Mouse (Mus musculus): ENCODE results near the gene Cacna1b. TPM values are rescaled to one million over a fixed set of nuclear protein-coding genes. Genes with fewer than 3 reads are reported as not detected.

Gene Cacna1b
- total RNA-seq, 2 experiments from 2014 or later: 2.1 to 5.8 TPM

GRCm38 (mm10) chr2:24718906-24719305, 44.0 kb downstream of the Cacna1b start:
- no peak for DNase-seq

- no peak for DNase-seq
These were observed 45.0 kb downstream of the Cacna1b start for GRCm38 (mm10) chr2:24717963-24718362.

- DNase-seq: no peak
These were observed 45.5 kb downstream of the Cacna1b start for GRCm38 (mm10) chr2:24717461-24717860.

DNA sequence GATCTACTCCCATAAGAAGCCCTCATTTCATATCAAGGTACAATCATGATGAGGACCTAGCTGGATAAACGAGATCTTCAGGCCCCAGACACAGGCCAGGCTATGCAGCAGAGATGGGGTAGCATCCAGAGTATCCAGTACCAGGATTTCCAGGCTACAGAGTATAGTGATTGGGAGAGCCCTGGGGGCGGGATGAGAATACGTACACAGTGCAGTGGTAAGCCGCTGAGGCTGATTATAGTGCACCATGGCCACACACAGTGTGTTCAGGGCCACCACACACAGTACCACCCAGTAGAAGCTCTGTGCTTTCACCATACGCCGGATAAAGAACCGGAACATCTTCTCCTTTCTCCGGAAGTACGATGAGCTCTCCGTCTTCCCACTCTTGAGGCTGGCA, 57.0 kb downstream of the Cacna1b start:
- no peak for DNase-seq

- no peak for DNase-seq
These were observed 60.6 kb downstream of the Cacna1b start for GRCm38 (mm10) chr2:24702208-24702957.

- no peak for DNase-seq
These were observed 65.5 kb downstream of the Cacna1b start for GRCm38 (mm10) chr2:24697281-24697980.

DNA sequence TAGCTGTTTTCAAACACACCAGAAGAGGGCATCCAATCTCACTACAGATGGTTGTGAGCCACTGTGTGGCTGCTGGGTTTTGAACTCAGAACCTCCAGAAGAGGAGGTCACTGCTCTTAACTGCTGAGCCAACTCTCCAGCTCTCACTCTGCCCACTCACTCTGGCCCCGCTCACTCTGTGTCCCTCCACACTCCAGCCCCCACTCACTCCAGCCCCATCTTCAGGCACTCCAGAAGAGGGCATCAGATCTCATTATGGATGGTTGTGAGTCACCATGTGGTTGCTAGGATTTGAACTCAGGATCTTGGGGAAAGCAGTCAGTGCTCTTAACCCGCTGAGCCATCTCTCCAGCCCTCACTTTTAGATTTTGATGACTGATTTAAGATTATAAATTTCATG, 70.6 kb downstream of the Cacna1b start:
- DNase-seq: no peak

DNA sequence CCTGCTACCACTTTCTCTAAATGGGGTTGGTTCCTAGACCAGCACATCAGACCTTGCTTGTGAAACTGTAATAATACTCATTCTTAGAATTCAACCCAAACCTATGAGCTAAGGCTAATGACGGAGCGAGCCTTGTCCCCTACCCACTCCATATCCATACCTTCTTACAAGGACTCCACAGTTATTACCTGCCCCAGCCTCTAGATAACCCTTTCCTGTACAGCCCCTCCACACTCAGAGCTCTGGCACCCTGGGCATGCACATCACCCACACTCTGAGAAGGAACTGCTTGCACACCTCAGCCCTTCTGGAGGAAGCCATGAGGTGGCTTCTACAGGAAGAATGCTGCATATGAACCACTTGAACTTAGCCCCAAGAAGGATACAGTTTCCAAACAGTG, 72.6 kb downstream of the Cacna1b start:
- DNase-seq: no peak

- DNase-seq: no peak
These were observed 77.6 kb downstream of the Cacna1b start for GRCm38 (mm10) chr2:24685347-24685746.

- no peak for DNase-seq
These were observed 78.2 kb downstream of the Cacna1b start for GRCm38 (mm10) chr2:24684796-24685195.

DNA sequence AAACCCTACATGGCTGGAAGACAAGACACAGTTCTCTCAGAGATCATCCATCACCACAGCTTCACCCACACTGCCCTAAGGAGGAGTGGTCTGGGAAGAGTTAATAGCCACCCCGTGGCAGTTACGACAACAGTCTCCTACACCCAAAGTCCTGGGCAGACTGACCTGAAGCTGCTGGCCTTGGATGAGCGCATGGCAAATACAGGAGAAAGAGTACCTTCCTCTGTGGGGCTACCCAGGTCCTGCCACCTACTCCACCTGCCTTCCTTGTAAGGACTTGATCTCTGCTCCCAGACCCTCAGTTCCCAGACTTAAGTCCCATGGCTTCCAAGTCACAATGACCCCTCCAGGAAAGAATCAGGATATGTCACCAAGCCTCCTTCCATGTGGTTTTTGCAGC, 79.7 kb downstream of the Cacna1b start:
- DNase-seq: no peak

- DNase-seq: no peak
These were observed 82.2 kb downstream of the Cacna1b start for GRCm38 (mm10) chr2:24680731-24681130.

DNA sequence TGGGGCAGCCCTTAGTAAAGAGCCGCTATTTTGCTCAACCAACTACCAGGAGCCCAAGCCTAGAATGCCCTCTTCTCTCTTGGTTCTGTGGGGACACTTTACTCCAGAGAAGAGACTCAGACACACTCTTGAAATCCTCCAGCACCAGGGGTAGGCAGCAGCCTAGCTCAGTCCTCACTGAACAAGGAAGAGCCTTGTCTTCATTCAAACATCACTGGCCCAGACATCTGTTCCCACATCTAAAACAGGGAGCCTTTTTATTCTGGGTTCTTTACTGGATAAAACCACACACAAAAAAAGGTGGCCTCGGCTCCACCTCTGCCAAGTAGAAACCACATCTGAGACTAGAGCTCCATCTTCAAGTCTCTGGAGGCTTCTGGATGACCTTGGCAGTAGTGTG, 82.8 kb downstream of the Cacna1b start:
- no peak for DNase-seq

DNA sequence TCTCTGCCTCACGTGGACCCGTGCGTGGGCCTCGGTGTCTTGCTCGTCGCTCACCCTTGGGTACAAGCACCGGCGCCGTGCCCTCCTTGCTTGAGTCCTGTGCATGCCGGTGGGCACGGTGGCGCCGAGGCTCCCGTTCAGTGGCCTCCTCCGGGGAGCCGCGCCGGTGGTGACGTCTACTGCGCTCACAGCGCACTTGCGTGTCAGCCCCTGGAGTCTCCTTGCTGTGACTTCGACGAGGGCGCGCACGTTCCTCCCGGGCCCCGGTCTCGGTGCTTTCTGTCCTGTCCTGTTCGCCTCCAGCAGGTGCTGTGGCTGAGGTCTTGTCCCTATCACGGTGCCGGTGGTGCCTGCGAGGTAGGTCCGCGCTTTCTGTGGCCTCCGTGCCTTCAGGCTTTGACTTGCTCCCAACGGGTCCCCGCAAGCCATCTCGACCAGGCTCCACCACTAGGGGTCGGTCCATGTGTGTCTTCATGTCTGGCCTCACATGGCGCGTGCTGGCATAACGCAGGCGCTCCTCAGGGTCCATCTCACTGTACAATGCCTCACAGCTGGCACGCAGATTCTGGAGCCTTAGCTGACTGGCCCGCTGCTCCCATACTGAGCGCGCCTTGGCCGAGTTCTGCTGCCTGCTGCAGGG, 83.8 kb downstream of the Cacna1b start:
- DNase-seq: peak; percentile 38

DNA sequence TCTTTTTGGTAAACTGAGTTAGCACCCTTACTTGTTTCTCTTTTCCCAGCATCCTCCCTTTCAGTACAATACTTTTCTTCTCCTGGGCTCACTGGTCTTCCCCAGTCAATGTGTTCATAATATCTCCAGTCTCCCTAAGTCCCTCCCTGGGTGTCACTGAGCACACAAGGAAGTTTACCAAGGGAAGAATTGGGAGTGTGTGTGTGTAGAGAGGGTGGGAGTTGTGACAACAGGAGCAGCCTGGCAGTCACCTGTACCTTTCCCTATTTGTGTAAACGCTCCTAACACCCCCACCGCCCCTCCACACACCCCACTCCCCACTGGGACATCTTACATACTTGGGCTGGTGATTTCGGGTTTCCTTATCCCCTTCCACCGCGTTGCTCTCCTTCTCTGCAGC, 84.4 kb downstream of the Cacna1b start:
- DNase-seq: no peak

GRCm38 (mm10) chr2:24678110-24678509, 84.8 kb downstream of the Cacna1b start:
- no peak for DNase-seq

DNA sequence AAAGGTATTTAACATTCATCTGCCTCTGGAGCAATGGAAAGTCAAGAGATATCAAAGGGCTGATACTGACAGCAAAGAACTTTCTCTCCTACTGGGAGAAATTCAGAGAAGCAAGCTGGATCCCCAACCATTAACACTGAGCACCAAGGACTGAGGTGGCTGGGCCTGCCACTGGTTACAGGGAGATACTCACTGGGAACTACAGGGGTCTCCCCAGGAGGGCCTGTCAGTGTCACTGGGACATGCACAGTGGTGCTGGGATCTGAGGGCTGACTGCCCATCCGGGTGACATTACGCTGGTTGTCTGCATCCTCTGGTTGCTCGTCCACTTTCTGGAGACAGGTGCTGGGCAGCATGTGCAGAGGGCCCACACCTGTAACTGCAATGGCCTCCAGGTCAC, 85.3 kb downstream of the Cacna1b start:
- no peak for DNase-seq

- no peak for DNase-seq
These were observed 88.4 kb downstream of the Cacna1b start for GRCm38 (mm10) chr2:24674432-24675006.

GRCm38 (mm10) chr2:24668598-24668997, 94.4 kb downstream of the Cacna1b start:
- no peak for DNase-seq

DNA sequence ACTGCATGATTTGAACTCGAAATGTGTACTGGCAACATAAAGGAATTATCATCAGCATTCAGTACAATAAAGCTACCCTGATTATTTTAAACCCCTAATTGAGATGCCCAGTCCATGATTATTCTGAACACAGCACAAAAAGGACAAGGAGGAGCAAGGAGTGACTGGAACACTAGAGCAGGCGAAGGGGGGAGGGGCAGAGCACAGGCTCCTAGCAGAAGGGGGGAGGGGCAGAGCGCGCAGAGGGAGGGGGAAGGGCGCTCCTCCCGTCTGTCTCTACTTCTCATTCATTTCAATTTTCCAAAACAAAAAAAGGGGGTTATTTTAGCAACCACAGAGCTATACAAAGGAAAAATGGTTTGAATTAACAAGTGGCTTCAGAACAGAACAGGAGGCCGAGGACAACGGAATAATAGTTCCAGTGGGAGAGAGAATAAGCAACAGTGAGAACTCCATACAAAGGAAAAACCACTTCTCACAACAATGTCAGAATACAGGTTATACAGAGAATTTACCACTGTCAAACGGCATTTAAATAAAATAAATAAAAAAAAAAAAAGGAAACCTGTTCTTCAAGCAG, 98.2 kb downstream of the Cacna1b start:
- no peak for DNase-seq

- no peak for DNase-seq
These were observed 103.7 kb downstream of the Cacna1b start for GRCm38 (mm10) chr2:24659150-24659775.

GRCm38 (mm10) chr2:24648503-24648902, 114.4 kb downstream of the Cacna1b start:
- DNase-seq: no peak

Data from adrenal gland, postnatal 10 days (tissue).